Mouse (Mus musculus) thymus, adult 2 months (tissue): ENCODE data around the gene Gnas.

Experiments
- CTCF ChIP-seq: fragments of 200-500 bp; IDR thresholded peaks from 2 replicates; pipeline ENCODE4 v1.5.1; 2012; ENCODE audit warnings: mild to moderate bottlenecking, control low read depth, low read length, moderate library complexity, borderline replicate concordance; ENCODE audit not compliant: control insufficient read depth, poor library complexity, insufficient read depth; ENCODE audit errors: extremely low read depth
- POLR2A ChIP-seq: fragments of 200-500 bp; IDR thresholded peaks from 2 replicates; pipeline ENCODE4 v1.6.1; 2012; ENCODE audit warnings: mild to moderate bottlenecking, low read length, control low read depth, moderate library complexity; ENCODE audit not compliant: control insufficient read depth, poor library complexity, insufficient read depth; ENCODE audit errors: extremely low read depth

- TF ChIP-seq CTCF = no peak
- no peak; the same call in 1 of the 2 replicates for TF ChIP-seq POLR2A
These were observed 109.3 kb downstream of the Gnas start for GRCm38 (mm10) chr2:174393383-174393782.
